Mouse (Mus musculus): Measurements from ENCODE around the gene Kdm8.

DNA sequence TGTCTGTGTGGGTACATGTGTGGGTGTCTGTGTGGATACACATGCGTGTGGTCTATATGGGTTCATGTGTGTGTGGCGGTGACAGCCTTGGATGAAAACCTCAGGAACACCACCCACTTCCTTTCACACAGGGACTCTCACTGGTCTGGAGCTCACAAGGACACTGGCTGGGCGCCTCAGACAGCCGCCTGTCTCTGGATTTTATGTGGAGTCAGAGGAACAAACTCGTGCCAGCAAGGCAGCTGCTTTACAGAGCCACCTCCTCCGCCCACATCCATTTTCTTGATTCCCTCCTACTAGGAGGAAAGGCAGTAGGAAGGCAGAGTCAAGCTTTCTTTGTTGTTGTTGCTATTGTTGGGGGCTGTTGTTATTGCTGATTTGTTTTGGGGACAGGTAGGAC, 45.8 kb upstream of the Kdm8 start:
- TF ChIP-seq CTCF (IDR thresholded peaks at IDR 0.05; ENCODE audit: low read depth) = no peak
- TF ChIP-seq EP300 (IDR thresholded peaks at IDR 0.05; ENCODE audit: low read depth) = no peak

Data from liver, embryonic 14.5 days (tissue).